Mouse (Mus musculus): ENCODE data around the gene Rhpn2. TPM values are rescaled to one million over a fixed set of nuclear protein-coding genes. Genes with fewer than 3 reads are reported as not detected.

Rhpn2 gene
- polyA plus RNA-seq, 1 experiment from 2014 or later, result 3.6 TPM

GRCm38 (mm10) chr7:35362253-35362652 lies 28.3 kb downstream of the Rhpn2 start:
- Histone ChIP-seq H3K9me3 (ENCODE audit: low read depth, low read length) (no peaks in the 10 kb centered on the region), H3K36me3 (ENCODE audit: insufficient read depth) (no peaks in the 10 kb centered on the region), H3K4me2 (no peak overlapping the region), H3K4me3 (ENCODE audit: low read depth, low read length) (no peak overlapping the region), H3K9ac (no peak overlapping the region), H3K27ac (ENCODE audit: low read depth) (no peak overlapping the region), H3K27me3 (ENCODE audit: insufficient read depth, low read length) (no peaks in the 10 kb centered on the region), H3K4me1 (ENCODE audit: insufficient read depth) (no peaks in the 10 kb centered on the region)
- no peak for DNase-seq
- ATAC-seq (ENCODE audit: insufficient read depth), result no peak
- TF ChIP-seq CTCF (IDR thresholded peaks at IDR 0.05; ENCODE audit: low read depth), result no peak
- 44% methylated on average over 5 of the region's 5 CpGs for WGBS

- no peak overlapping the region for H3K9ac ChIP-seq
- ATAC-seq (ENCODE audit: insufficient read depth) (peak; percentile 41; the same call in 1 of the 2 replicates), DNase-seq (no peak)
- no peak overlapping the region for H3K4me3 ChIP-seq (ENCODE audit: low read depth, low read length)
- H3K36me3 ChIP-seq (ENCODE audit: insufficient read depth), result no peaks in the 10 kb centered on the region
- H3K27ac ChIP-seq (ENCODE audit: low read depth), result no peak overlapping the region; the same call in 1 of the 2 replicates
- H3K27me3 ChIP-seq (ENCODE audit: insufficient read depth, low read length), result no peaks in the 10 kb centered on the region
- 63% methylated on average over 5 of the region's 5 CpGs for WGBS
- TF ChIP-seq CTCF (IDR thresholded peaks at IDR 0.05; ENCODE audit: low read depth), result no peak
- no peaks in the 10 kb centered on the region for H3K4me1 ChIP-seq (ENCODE audit: insufficient read depth)
- H3K9me3 ChIP-seq (ENCODE audit: low read depth, low read length), result no peaks in the 10 kb centered on the region
- no peak overlapping the region for H3K4me2 ChIP-seq
These were observed 28.9 kb downstream of the Rhpn2 start for GRCm38 (mm10) chr7:35362868-35363267.

GRCm38 (mm10) chr7:35365161-35365910 lies 31.4 kb downstream of the Rhpn2 start:
- 63% methylated on average over 12 of the region's 12 CpGs for WGBS

GRCm38 (mm10) chr7:35371096-35371495 lies 37.1 kb downstream of the Rhpn2 start:
- Histone ChIP-seq H3K27me3 (ENCODE audit: insufficient read depth, low read length) (no peaks in the 10 kb centered on the region), H3K27ac (ENCODE audit: low read depth) (no peak overlapping the region), H3K36me3 (ENCODE audit: insufficient read depth) (no peaks in the 10 kb centered on the region), H3K4me3 (ENCODE audit: low read depth, low read length) (no peak overlapping the region), H3K4me2 (no peak overlapping the region), H3K9me3 (ENCODE audit: low read depth, low read length) (no peaks in the 10 kb centered on the region), H3K4me1 (ENCODE audit: insufficient read depth) (no peaks in the 10 kb centered on the region), H3K9ac (no peak overlapping the region)
- DNase-seq, result no peak
- WGBS, result 76% methylated on average over 14 of the region's 14 CpGs
- no peak for TF ChIP-seq CTCF (IDR thresholded peaks at IDR 0.05; ENCODE audit: low read depth)
- no peak for ATAC-seq (ENCODE audit: insufficient read depth)

More at GRCm38 (mm10) chr7:35365161-35365910, 31.4 kb downstream of the Rhpn2 start:
- Histone ChIP-seq H3K4me2 (no peak overlapping the region), H3K27ac (ENCODE audit: low read depth) (no peak overlapping the region), H3K4me3 (ENCODE audit: low read depth, low read length) (no peak overlapping the region), H3K36me3 (ENCODE audit: insufficient read depth) (no peaks in the 10 kb centered on the region), H3K4me1 (ENCODE audit: insufficient read depth) (no peaks in the 10 kb centered on the region), H3K9me3 (ENCODE audit: low read depth, low read length) (no peaks in the 10 kb centered on the region), H3K9ac (no peak overlapping the region), H3K27me3 (ENCODE audit: insufficient read depth, low read length) (no peaks in the 10 kb centered on the region)
- no peak for TF ChIP-seq CTCF (IDR thresholded peaks at IDR 0.05; ENCODE audit: low read depth)
- ATAC-seq (ENCODE audit: insufficient read depth), result no peak
- no peak for DNase-seq

GRCm38 (mm10) chr7:35372483-35373017 lies 38.6 kb downstream of the Rhpn2 start:
- H3K4me3 ChIP-seq (ENCODE audit: low read depth, low read length), result no peak overlapping the region
- H3K27me3 ChIP-seq (ENCODE audit: insufficient read depth, low read length), result no peaks in the 10 kb centered on the region
- no peaks in the 10 kb centered on the region for H3K9me3 ChIP-seq (ENCODE audit: low read depth, low read length)
- no peak overlapping the region for H3K9ac ChIP-seq
- H3K4me1 ChIP-seq (ENCODE audit: insufficient read depth), result no peaks in the 10 kb centered on the region
- H3K27ac ChIP-seq (ENCODE audit: low read depth), result no peak overlapping the region
- no peak overlapping the region for H3K4me2 ChIP-seq
- TF ChIP-seq CTCF (IDR thresholded peaks at IDR 0.05; ENCODE audit: low read depth), result no peak
- no peaks in the 10 kb centered on the region for H3K36me3 ChIP-seq (ENCODE audit: insufficient read depth)
- DNase-seq, result no peak
- WGBS, result 80% methylated on average over 14 of the region's 14 CpGs
- no peak for ATAC-seq (ENCODE audit: insufficient read depth)

GRCm38 (mm10) chr7:35373146-35373989 lies 39.4 kb downstream of the Rhpn2 start:
- H3K9me3 ChIP-seq (ENCODE audit: low read depth, low read length), result no peaks in the 10 kb centered on the region
- H3K36me3 ChIP-seq (ENCODE audit: insufficient read depth), result no peaks in the 10 kb centered on the region
- WGBS, result 64% methylated on average over 16 of the region's 16 CpGs
- DNase-seq (peak; percentile 21), ATAC-seq (ENCODE audit: insufficient read depth) (peak; percentile 60; the same call in 1 of the 2 replicates)
- no peaks in the 10 kb centered on the region for H3K27me3 ChIP-seq (ENCODE audit: insufficient read depth, low read length)
- H3K4me1 ChIP-seq (ENCODE audit: insufficient read depth), result no peaks in the 10 kb centered on the region
- H3K27ac ChIP-seq (ENCODE audit: low read depth), result no peak overlapping the region
- TF ChIP-seq CTCF (IDR thresholded peaks at IDR 0.05; ENCODE audit: low read depth), result no peak
- H3K4me3 ChIP-seq (ENCODE audit: low read depth, low read length), result no peak overlapping the region
- no peak overlapping the region for H3K4me2 ChIP-seq
- H3K9ac ChIP-seq, result no peak overlapping the region

- no peak overlapping the region for H3K27ac ChIP-seq (ENCODE audit: low read depth)
- no peaks in the 10 kb centered on the region for H3K36me3 ChIP-seq (ENCODE audit: insufficient read depth)
- no peak for ATAC-seq (ENCODE audit: insufficient read depth)
- H3K4me3 ChIP-seq (ENCODE audit: low read depth, low read length), result no peak overlapping the region
- no peaks in the 10 kb centered on the region for H3K27me3 ChIP-seq (ENCODE audit: insufficient read depth, low read length)
- WGBS, result 80% methylated on average over 7 of the region's 7 CpGs
- no peaks in the 10 kb centered on the region for H3K9me3 ChIP-seq (ENCODE audit: low read depth, low read length)
- no peak for TF ChIP-seq CTCF (IDR thresholded peaks at IDR 0.05; ENCODE audit: low read depth)
- H3K4me1 ChIP-seq (ENCODE audit: insufficient read depth), result no peaks in the 10 kb centered on the region
- H3K9ac ChIP-seq, result no peak overlapping the region
- DNase-seq, result no peak
- H3K4me2 ChIP-seq, result no peak overlapping the region
These were observed 40.3 kb downstream of the Rhpn2 start for GRCm38 (mm10) chr7:35374265-35374664.
